Mouse (Mus musculus) liver, embryonic 14.5 days (tissue): ENCODE measurements around the gene Anapc1. TPM values are rescaled to one million over a fixed set of nuclear protein-coding genes. Genes with fewer than 3 reads are reported as not detected.

Source experiments
- ATAC-seq: fragments of 200-750 bp; cut with Nextera tagmentation; 2 replicates; pipeline ENCODE4 v1.8.0; 2017; ENCODE audit warnings: moderate number of reproducible peaks, mild to moderate bottlenecking, moderate library complexity; ENCODE audit not compliant: insufficient read depth
- DNase-seq, 3 experiments: peaks; one replicate each; pipeline ENCODE4 v3.0.0-alpha.2; 2012 to 2013; ENCODE audit warnings: low read depth in 3 of 3, low spot score in 3 of 3
- H3K27ac ChIP-seq: fragments of 300-500 bp; sonication (generic); 2 replicates; pipeline ENCODE4 v1.5.1; 2014; ENCODE audit warnings: moderate library complexity, mild to moderate bottlenecking, control low read depth, inconsistent platforms
- H3K27me3 ChIP-seq: fragments of 300-500 bp; sonication (generic); 2 replicates; pipeline ENCODE4 v1.6.1; 2014; ENCODE audit warnings: mild to moderate bottlenecking, low read length, moderate library complexity; ENCODE audit not compliant: control insufficient read depth, insufficient read depth
- H3K36me3 ChIP-seq: fragments of 300-500 bp; sonication (generic); replicated peaks from 2 replicates; pipeline ENCODE4 v1.6.1; 2014; ENCODE audit warnings: low read depth; ENCODE audit not compliant: control insufficient read depth, insufficient read depth
- H3K4me1 ChIP-seq, 2 experiments: fragments of 200-500 bp in 1 of 2; fragments of 300-500 bp in 1 of 2; sonication (generic) in 1 of 2; replicated peaks; 2 replicates each; pipeline ENCODE4 v1.6.1; 2012 to 2014; ENCODE audit warnings: antibody characterized with exemption in 1 of 2, inconsistent platforms in 1 of 2, low read length in 1 of 2; ENCODE audit not compliant: control insufficient read depth in 2 of 2, insufficient read depth in 2 of 2
- H3K4me2 ChIP-seq: fragments of 300-500 bp; sonication (generic); 2 replicates; pipeline ENCODE4 v1.6.1; 2014; ENCODE audit warnings: low read depth, mild to moderate bottlenecking, control low read depth, moderate library complexity
- H3K4me3 ChIP-seq, 2 experiments: fragments of 200-500 bp in 1 of 2; fragments of 300-500 bp in 1 of 2; sonication (generic) in 1 of 2; 2 replicates each; pipeline ENCODE4 v1.5.1; 2012 to 2014; ENCODE audit warnings: low read depth in 2 of 2, low read length in 2 of 2, mild to moderate bottlenecking in 2 of 2, control low read depth in 1 of 2, inconsistent platforms in 1 of 2, moderate library complexity in 1 of 2; ENCODE audit not compliant: insufficient read depth in 1 of 2
- H3K9ac ChIP-seq: fragments of 300-500 bp; sonication (generic); replicated peaks from 2 replicates; pipeline ENCODE4 v1.6.1; 2014; ENCODE audit warnings: mild to moderate bottlenecking, control low read depth, moderate library complexity
- H3K9me3 ChIP-seq: fragments of 300-500 bp; sonication (generic); 2 replicates; pipeline ENCODE4 v1.6.1; 2016; ENCODE audit warnings: low read length, mixed read lengths; ENCODE audit not compliant: control insufficient read depth
- CTCF ChIP-seq: IDR thresholded peaks from 2 replicates; pipeline ENCODE4 v1.5.1; 2016; ENCODE audit warnings: antibody characterized with exemption, low read depth, control low read depth
- EP300 ChIP-seq: IDR thresholded peaks from 2 replicates; pipeline ENCODE4 v1.6.1; 2016; ENCODE audit warnings: antibody characterized with exemption, low read depth
- WGBS: fragments of 180-500 bp; shearing (Covaris S2); extraction: QIAGEN DNeasy Blood & Tissue Kit; methylation state at CpG from one replicate; pipeline ENCODE4 v1.1.7; 2014; ENCODE audit not compliant: insufficient replicate concordance; 5-methylcytosine and 5-hydroxymethylcytosine counted together
- polyA plus RNA-seq, 2 experiments: library from polyadenylated mRNA; depleted of rRNA in 1 of 2; stranded (reverse) in 1 of 2; unstranded in 1 of 2; fragments of >200 nt; fragmentation: Nextera tagmentation in 1 of 2; extraction: Ambion mirVana in 1 of 2; gene quantifications; 2 replicates each; pipeline versions ENCODE4 v1.2.1 to v1.2.3; 2012 to 2014

The Anapc1 gene
- polyA plus RNA-seq, 2 experiments, result 20.6 to 21.6 TPM

GRCm38 (mm10) chr2:128565904-128566303 lies 121.3 kb downstream of the Anapc1 start:
- Histone ChIP-seq H3K4me3 (no peak overlapping the region), H3K9ac (no peak overlapping the region), H3K36me3 (no peaks in the 10 kb centered on the region), H3K27ac (no peak overlapping the region), H3K9me3 (no peaks in the 10 kb centered on the region), H3K27me3 (no peaks in the 10 kb centered on the region), H3K4me2 (no peak overlapping the region), H3K4me1 (peaks cover 0 to 9% of the 10 kb centered on the region in 2 experiments; a peak in 2 of 4 replicates)
- ATAC-seq (no peak), DNase-seq (no peak)
- TF ChIP-seq CTCF, result no peak
- TF ChIP-seq EP300, result no peak
- WGBS, result 63% methylated on average over 8 of the region's 8 CpGs

GRCm38 (mm10) chr2:128564195-128564594 lies 123.0 kb downstream of the Anapc1 start:
- H3K4me2 ChIP-seq, result no peak overlapping the region
- ATAC-seq, result no peak
- no peak overlapping the region for H3K27ac ChIP-seq
- no peaks in the 10 kb centered on the region for H3K9me3 ChIP-seq
- TF ChIP-seq CTCF (peak; percentile 44), EP300 (no peak)
- 64% methylated on average over 3 of the region's 3 CpGs for WGBS
- no peak overlapping the region for H3K4me3 ChIP-seq
- DNase-seq, result no peak
- H3K27me3 ChIP-seq, result no peaks in the 10 kb centered on the region
- no peak overlapping the region for H3K9ac ChIP-seq
- no peaks in the 10 kb centered on the region for H3K36me3 ChIP-seq
- H3K4me1 ChIP-seq, result peaks cover 0 to 9% of the 10 kb centered on the region in 2 experiments; a peak in 2 of 4 replicates

Other genes with a start within 250 kb of the Anapc1 start
- not detected in 2 replicates for gene Spdye4c, start 96.2 kb downstream of the Anapc1 start, polyA plus RNA-seq (2012; rRNA removed)
- not detected in 2 replicates for gene Spdye4c, start 96.2 kb downstream of the Anapc1 start, polyA plus RNA-seq (2014; fragmentation: Nextera tagmentation; extraction: Ambion mirVana)
- 2.5 and 3.2 TPM in 2 replicates for gene Mertk, start 11.6 kb upstream of the Anapc1 start, polyA plus RNA-seq (2012; rRNA removed)
- gene Mertk, start 11.6 kb upstream of the Anapc1 start, polyA plus RNA-seq (2014; fragmentation: Nextera tagmentation; extraction: Ambion mirVana), result 3.1 and 3.8 TPM in 2 replicates
- 3.0 and 4.2 TPM in 2 replicates for gene Tmem87b, start 130.7 kb upstream of the Anapc1 start, polyA plus RNA-seq (2012; rRNA removed)
- gene Tmem87b, start 130.7 kb upstream of the Anapc1 start, polyA plus RNA-seq (2014; fragmentation: Nextera tagmentation; extraction: Ambion mirVana), result 6.7 and 7.6 TPM in 2 replicates
- 0.15 and 0.17 TPM in 2 replicates for gene Fbln7, start 175.6 kb upstream of the Anapc1 start, polyA plus RNA-seq (2012; rRNA removed)
- 0.33 TPM in 2 replicates for gene Fbln7, start 175.6 kb upstream of the Anapc1 start, polyA plus RNA-seq (2014; fragmentation: Nextera tagmentation; extraction: Ambion mirVana)